Mouse (Mus musculus): ENCODE measurements around the gene Psmb6. TPM values are rescaled to one million over a fixed set of nuclear protein-coding genes. Genes with fewer than 3 reads are reported as not detected.

Gene Psmb6
- polyA plus RNA-seq, 1 experiment from 2014 or later = 437 TPM

GRCm38 (mm10) chr11:70573872-70574271 is 48.7 kb downstream of the Psmb6 start:
- Histone ChIP-seq H3K27ac (no peak overlapping the region), H3K4me3 (no peak overlapping the region), H3K9ac (no peak overlapping the region), H3K27me3 (replicated peaks) (no peaks in the 10 kb centered on the region), H3K4me2 (no peak overlapping the region), H3K36me3 (no peaks in the 10 kb centered on the region; the same call in 1 of the 2 replicates), H3K9me3 (replicated peaks) (no peaks in the 10 kb centered on the region), H3K4me1 (peaks cover 62% of the 10 kb centered on the region)
- ATAC-seq = no peak
- WGBS (ENCODE audit: insufficient replicate concordance) = 76% methylated on average over 6 of the region's 6 CpGs

- Histone ChIP-seq H3K9ac (no peak overlapping the region), H3K27ac (no peak overlapping the region), H3K36me3 (peaks cover 2% of the 10 kb centered on the region; the same call in 1 of the 2 replicates), H3K9me3 (replicated peaks) (no peaks in the 10 kb centered on the region), H3K4me2 (no peak overlapping the region), H3K27me3 (replicated peaks) (no peaks in the 10 kb centered on the region), H3K4me3 (no peak overlapping the region), H3K4me1 (peaks cover 57% of the 10 kb centered on the region)
- no peak for ATAC-seq
- WGBS (ENCODE audit: insufficient replicate concordance) = 64% methylated on average over 3 of the region's 3 CpGs
Observed at GRCm38 (mm10) chr11:70577201-70577600, 52.0 kb downstream of the Psmb6 start.

Other genes starting within 250 kb of the Psmb6 start
- gene Alox12e, start 202.7 kb upstream of the Psmb6 start, polyA plus RNA-seq (2016; fragmentation: Nextera tagmentation; extraction: Ambion mirVana) = 0.12 and 0.20 TPM in 2 replicates
- gene Alox15, start 173.3 kb upstream of the Psmb6 start, polyA plus RNA-seq (2016; fragmentation: Nextera tagmentation; extraction: Ambion mirVana) = 0.88 and 1.9 TPM in 2 replicates
- 28.6 and 29.7 TPM in 2 replicates for gene Pelp1, start 115.3 kb upstream of the Psmb6 start, polyA plus RNA-seq (2016; fragmentation: Nextera tagmentation; extraction: Ambion mirVana)
- 17.9 and 22.5 TPM in 2 replicates for gene Arrb2, start 92.7 kb upstream of the Psmb6 start, polyA plus RNA-seq (2016; fragmentation: Nextera tagmentation; extraction: Ambion mirVana)
- gene Med11, start 73.4 kb upstream of the Psmb6 start, polyA plus RNA-seq (2016; fragmentation: Nextera tagmentation; extraction: Ambion mirVana) = 19.7 and 21.7 TPM in 2 replicates
- 0.12 and 0.23 TPM in 2 replicates for gene Zmynd15, start 65.9 kb upstream of the Psmb6 start, polyA plus RNA-seq (2016; fragmentation: Nextera tagmentation; extraction: Ambion mirVana)
- 0.87 and 1.1 TPM in 2 replicates for gene Cxcl16, start 65.4 kb upstream of the Psmb6 start, polyA plus RNA-seq (2016; fragmentation: Nextera tagmentation; extraction: Ambion mirVana)
- gene Tm4sf5, start 20.1 kb upstream of the Psmb6 start, polyA plus RNA-seq (2016; fragmentation: Nextera tagmentation; extraction: Ambion mirVana) = 2.8 and 2.9 TPM in 2 replicates
- 0.42 and 0.44 TPM in 2 replicates for gene Vmo1, start 10.8 kb upstream of the Psmb6 start, polyA plus RNA-seq (2016; fragmentation: Nextera tagmentation; extraction: Ambion mirVana)
- 15.3 and 17.5 TPM in 2 replicates for gene Gltpd2, start 6.2 kb upstream of the Psmb6 start, polyA plus RNA-seq (2016; fragmentation: Nextera tagmentation; extraction: Ambion mirVana)
- gene Gm40193, start 7.6 kb downstream of the Psmb6 start, polyA plus RNA-seq (2016; fragmentation: Nextera tagmentation; extraction: Ambion mirVana) = not detected in 2 replicates
- 2.0 and 2.6 TPM in 2 replicates for gene Pld2, start 14.7 kb downstream of the Psmb6 start, polyA plus RNA-seq (2016; fragmentation: Nextera tagmentation; extraction: Ambion mirVana)
- gene Mink1, start 37.5 kb downstream of the Psmb6 start, polyA plus RNA-seq (2016; fragmentation: Nextera tagmentation; extraction: Ambion mirVana) = 8.3 and 8.7 TPM in 2 replicates
- gene 4930544D05Rik, start 90.5 kb downstream of the Psmb6 start, polyA plus RNA-seq (2016; fragmentation: Nextera tagmentation; extraction: Ambion mirVana) = not detected in 2 replicates
- not detected in 2 replicates for gene Chrne, start 93.8 kb downstream of the Psmb6 start, polyA plus RNA-seq (2016; fragmentation: Nextera tagmentation; extraction: Ambion mirVana)
- 5.5 and 5.6 TPM in 2 replicates for gene Gp1ba, start 113.8 kb downstream of the Psmb6 start, polyA plus RNA-seq (2016; fragmentation: Nextera tagmentation; extraction: Ambion mirVana)
- 73.6 and 86.1 TPM in 2 replicates for gene Rnf167, start 121.9 kb downstream of the Psmb6 start, polyA plus RNA-seq (2016; fragmentation: Nextera tagmentation; extraction: Ambion mirVana)
- gene Slc25a11, start 122.1 kb downstream of the Psmb6 start, polyA plus RNA-seq (2016; fragmentation: Nextera tagmentation; extraction: Ambion mirVana) = 77.3 and 83.3 TPM in 2 replicates
- 1,519 and 1,532 TPM in 2 replicates for gene Pfn1, start 129.3 kb downstream of the Psmb6 start, polyA plus RNA-seq (2016; fragmentation: Nextera tagmentation; extraction: Ambion mirVana)
- gene Eno3, start 131.8 kb downstream of the Psmb6 start, polyA plus RNA-seq (2016; fragmentation: Nextera tagmentation; extraction: Ambion mirVana) = 6.7 and 7.6 TPM in 2 replicates
- 76.8 and 84.5 TPM in 2 replicates for gene Spag7, start 144.0 kb downstream of the Psmb6 start, polyA plus RNA-seq (2016; fragmentation: Nextera tagmentation; extraction: Ambion mirVana)
- gene Camta2, start 162.7 kb downstream of the Psmb6 start, polyA plus RNA-seq (2016; fragmentation: Nextera tagmentation; extraction: Ambion mirVana) = 6.1 and 6.4 TPM in 2 replicates
- gene Inca1, start 174.8 kb downstream of the Psmb6 start, polyA plus RNA-seq (2016; fragmentation: Nextera tagmentation; extraction: Ambion mirVana) = 0.41 and 0.97 TPM in 2 replicates
- gene Kif1c, start 175.2 kb downstream of the Psmb6 start, polyA plus RNA-seq (2016; fragmentation: Nextera tagmentation; extraction: Ambion mirVana) = 1.0 and 1.1 TPM in 2 replicates
- 1.9 and 2.2 TPM in 2 replicates for gene Zfp3, start 238.8 kb downstream of the Psmb6 start, polyA plus RNA-seq (2016; fragmentation: Nextera tagmentation; extraction: Ambion mirVana)

Data from liver, embryonic 12.5 days (tissue).